In genomic region chr1:39134521-39134920, GRCm38 (mm10) we compare ENCODE assay signal across 28 mouse cellular contexts. TPM values are rescaled to one million over a fixed set of nuclear protein-coding genes. Genes with fewer than 3 reads are reported as not detected.
DNase-seq lines count a peak whose midpoint lies in the region; ATAC-seq and TF ChIP-seq lines count a peak whose summit lies in the region.
"Had no signal": no experiment of that assay in that cellular context is flagged by ENCODE, and none has a peak within 500 bp of the region (broad histone marks: within the 10 kb centered on the region; RNA-seq: fewer than 3 reads in every experiment).

No protein-coding gene starts in this region.

- no peaks in the 10 kb centered on the region for H3K9me3 ChIP-seq in limb, embryonic 13.5 days
- no peaks in the 10 kb centered on the region for H3K9me3 ChIP-seq in limb, embryonic 10.5 days (replicated peaks)
- no peaks in the 10 kb centered on the region for H3K9me3 ChIP-seq in embryonic facial prominence, embryonic 15.5 days (replicated peaks)
- H3K9me3 ChIP-seq in intestine, postnatal 0 days (ENCODE audit: control insufficient read depth) = no peaks in the 10 kb centered on the region
- H3K9me3 ChIP-seq: forebrain, embryonic 10.5 days; forebrain, embryonic 13.5 days; G1E had no signal

- H3K36me3 ChIP-seq in limb, embryonic 13.5 days = no peaks in the 10 kb centered on the region
- no peaks in the 10 kb centered on the region for H3K36me3 ChIP-seq in limb, embryonic 10.5 days
- no peaks in the 10 kb centered on the region for H3K36me3 ChIP-seq in embryonic facial prominence, embryonic 15.5 days
- H3K36me3 ChIP-seq in intestine, postnatal 0 days (ENCODE audit: control insufficient read depth, insufficient read depth) = no peaks in the 10 kb centered on the region
- H3K36me3 ChIP-seq: forebrain, embryonic 10.5 days; G1E; heart, embryonic 10.5 days; heart, embryonic 13.5 days had no signal

- no peak overlapping the region for H3K9ac ChIP-seq in limb, embryonic 13.5 days
- no peak overlapping the region for H3K9ac ChIP-seq in embryonic facial prominence, embryonic 15.5 days
- H3K9ac ChIP-seq in intestine, postnatal 0 days (ENCODE audit: low read depth, low read length) = no peak overlapping the region
- H3K9ac ChIP-seq: forebrain, embryonic 13.5 days; heart, embryonic 13.5 days; hindbrain, embryonic 14.5 days had no signal

- no peak overlapping the region for H3K4me2 ChIP-seq in limb, embryonic 13.5 days (replicated peaks)
- H3K4me2 ChIP-seq in embryonic facial prominence, embryonic 15.5 days (replicated peaks) = no peak overlapping the region
- H3K4me2 ChIP-seq in intestine, postnatal 0 days (replicated peaks; ENCODE audit: low read depth) = no peak overlapping the region
- H3K4me2 ChIP-seq: forebrain, embryonic 13.5 days; heart, embryonic 13.5 days; hindbrain, embryonic 14.5 days had no signal

- peak overlapping the region; percentile 17; the same call in 1 of the 2 replicates for H3K27ac ChIP-seq in limb, embryonic 13.5 days
- H3K27ac ChIP-seq in limb, embryonic 10.5 days = no peak overlapping the region
- peak overlapping the region; percentile 25; the same call in 1 of the 2 replicates for H3K27ac ChIP-seq in embryonic facial prominence, embryonic 15.5 days (replicated peaks)
- H3K27ac ChIP-seq in intestine, postnatal 0 days (ENCODE audit: low read depth, low read length) = no peak overlapping the region
- H3K27ac ChIP-seq: forebrain, embryonic 10.5 days; forebrain, embryonic 13.5 days; heart, adult 2 months; heart, embryonic 10.5 days; heart, embryonic 13.5 days; hindbrain, embryonic 14.5 days; hindbrain, postnatal 0 days had no signal

- no peaks in the 10 kb centered on the region for H3K27me3 ChIP-seq in limb, embryonic 13.5 days
- no peaks in the 10 kb centered on the region for H3K27me3 ChIP-seq in limb, embryonic 10.5 days (ENCODE audit: low read depth, poor library complexity, severe bottlenecking)
- H3K27me3 ChIP-seq in embryonic facial prominence, embryonic 15.5 days = no peaks in the 10 kb centered on the region
- no peaks in the 10 kb centered on the region for H3K27me3 ChIP-seq in intestine, postnatal 0 days (replicated peaks; ENCODE audit: control insufficient read depth, insufficient read depth, low read length)
- H3K27me3 ChIP-seq: CH12.LX; forebrain, embryonic 13.5 days; heart, embryonic 13.5 days had no signal

- peaks cover 8% of the 10 kb centered on the region; the same call in 1 of the 2 replicates for H3K4me1 ChIP-seq in limb, embryonic 13.5 days
- 0 out of 2 replicates have a peak, but pooled peaks cover 3% of the 10 kb centered on the region for H3K4me1 ChIP-seq in limb, embryonic 10.5 days
- H3K4me1 ChIP-seq in embryonic facial prominence, embryonic 15.5 days = peaks cover 8% of the 10 kb centered on the region
- no peaks in the 10 kb centered on the region for H3K4me1 ChIP-seq in intestine, postnatal 0 days (replicated peaks; ENCODE audit: control insufficient read depth, insufficient read depth, low read length)
- H3K4me1 ChIP-seq: forebrain, embryonic 10.5 days; forebrain, embryonic 13.5 days; heart, embryonic 10.5 days; heart, embryonic 13.5 days had no signal

- peak; percentile 44; the same call in 1 of the 2 replicates for ATAC-seq in limb, embryonic 13.5 days (ENCODE audit: low FRiP score, low read depth)
- ATAC-seq in embryonic facial prominence, embryonic 15.5 days (ENCODE audit: insufficient number of reproducible peaks, low FRiP score, low TSS enrichment, low read depth) = no peak
- no peak for ATAC-seq in intestine, postnatal 0 days
- ATAC-seq: forebrain, embryonic 13.5 days; forebrain, embryonic 16.5 days; hindbrain, postnatal 0 days; inflammation-experienced regulatory T-cells, adult 6 months had no signal

- intact Hi-C loops in left cerebral cortex, postnatal 4 days (cut with DNase I) = no loop called here

- no peak overlapping the region for H3K4me3 ChIP-seq in limb, embryonic 13.5 days
- no peak overlapping the region for H3K4me3 ChIP-seq in limb, embryonic 10.5 days
- no peak overlapping the region for H3K4me3 ChIP-seq in embryonic facial prominence, embryonic 15.5 days (replicated peaks)
- H3K4me3 ChIP-seq in intestine, postnatal 0 days (ENCODE audit: low read depth, low read length) = no peak overlapping the region
- H3K4me3 ChIP-seq: forebrain, embryonic 10.5 days; forebrain, embryonic 13.5 days; heart, adult 2 months; heart, embryonic 10.5 days; heart, embryonic 13.5 days had no signal

- TF ChIP-seq CTCF in intestine, postnatal 0 days (IDR thresholded peaks at IDR 0.05; ENCODE audit: low read depth) = no peak

- DNase-seq in limb, embryonic 10.5 days (ENCODE audit: low spot score) = no peak
- peak; percentile 37 for DNase-seq in NIH3T3 (ENCODE audit: low read depth)
- no peak for DNase-seq in left cerebral cortex, postnatal 4 days
- DNase-seq: adrenal gland, adult 2 months; adrenal gland, postnatal 14 days; B cell, adult 2 months; cerebellum, adult 11 months; cerebellum, adult 2 months; cerebellum, postnatal 36 days; embryo, embryonic 11 days; gastrocnemius, postnatal 10 days; gastrocnemius, postnatal 36 days; heart, adult 2 months; heart, postnatal 4 days had no signal

- WGBS in limb, embryonic 13.5 days = 52% methylated on average over 2 of the region's 2 CpGs
- WGBS in limb, embryonic 10.5 days = 91% methylated on average over 2 of the region's 2 CpGs
- WGBS in embryonic facial prominence, embryonic 15.5 days = 45% methylated on average over 2 of the region's 2 CpGs
- 67% methylated on average over 2 of the region's 2 CpGs for WGBS in intestine, postnatal 0 days

RNA-seq across cellular contexts. Expression of gene Npas2, which starts 59.0 kb away (rescaled TPM):
- 0.72 and 0.80 TPM in 2 replicates for polyA plus RNA-seq in limb, embryonic 13.5 days (2015; fragmentation: Nextera tagmentation; extraction: Ambion mirVana)
- polyA plus RNA-seq in limb, embryonic 10.5 days (2016; fragmentation: Nextera tagmentation; extraction: Ambion mirVana) = 0.15 TPM in 1 of 2 replicates, not detected in the other
- 3.3 and 4.0 TPM in 2 replicates for polyA plus RNA-seq in embryonic facial prominence, embryonic 15.5 days (2015; fragmentation: Nextera tagmentation; extraction: Ambion mirVana)
- 10 to 100 TPM; 36.5 to 38.2 TPM for total RNA-seq in left cerebral cortex, postnatal 4 days (2021)
- 4.1 and 4.3 TPM in 2 replicates for polyA plus RNA-seq in intestine, postnatal 0 days (2015; fragmentation: Nextera tagmentation; extraction: Ambion mirVana)
- total RNA-seq: CH12.LX; granulocyte monocyte progenitor cell, adult 5-6 weeks had no signal
- polyA plus RNA-seq: forebrain, embryonic 10.5 days; G1E had no signal

Comparison
In these comparisons a context has a peak if more than half of its experiments do, and no peak if none do; other contexts are left out.
1. H3K27ac ChIP-seq: peak in limb, embryonic 13.5 days (single experiment) and embryonic facial prominence, embryonic 15.5 days (single experiment); none in limb, embryonic 10.5 days (single experiment) and intestine, postnatal 0 days (single experiment).